Mouse (Mus musculus): ENCODE data around the gene C77080. TPM values are rescaled to one million over a fixed set of nuclear protein-coding genes. Genes with fewer than 3 reads are reported as not detected.
A peak's percentile ranks its signal among the peaks of the same experiment; 100 is the strongest.

C77080 gene
- total RNA-seq, 4 experiments from 2014 or later: 23.9 to 44.8 (median 34.4) TPM

DNA sequence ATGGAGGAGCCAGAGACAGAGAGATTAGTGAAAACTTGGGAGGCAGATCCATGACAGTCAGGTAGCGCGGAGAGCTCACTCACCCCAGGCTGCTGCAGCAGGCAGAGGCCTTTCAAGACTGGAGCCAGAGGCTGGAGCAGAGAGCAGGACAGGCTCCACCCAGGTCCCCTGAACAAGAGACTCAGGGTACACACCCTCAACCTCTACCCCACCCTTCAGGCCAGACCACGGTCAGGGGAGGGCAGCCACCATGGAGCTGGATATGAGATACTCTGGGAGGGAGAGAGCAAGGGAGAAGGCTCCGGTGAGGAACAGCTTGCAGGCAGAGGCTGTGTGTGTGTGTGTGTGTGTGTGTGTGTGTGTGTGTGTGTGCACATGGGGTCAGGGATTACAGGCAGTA, 5.0 kb upstream of the C77080 start:
- DNase-seq: no peak

DNA sequence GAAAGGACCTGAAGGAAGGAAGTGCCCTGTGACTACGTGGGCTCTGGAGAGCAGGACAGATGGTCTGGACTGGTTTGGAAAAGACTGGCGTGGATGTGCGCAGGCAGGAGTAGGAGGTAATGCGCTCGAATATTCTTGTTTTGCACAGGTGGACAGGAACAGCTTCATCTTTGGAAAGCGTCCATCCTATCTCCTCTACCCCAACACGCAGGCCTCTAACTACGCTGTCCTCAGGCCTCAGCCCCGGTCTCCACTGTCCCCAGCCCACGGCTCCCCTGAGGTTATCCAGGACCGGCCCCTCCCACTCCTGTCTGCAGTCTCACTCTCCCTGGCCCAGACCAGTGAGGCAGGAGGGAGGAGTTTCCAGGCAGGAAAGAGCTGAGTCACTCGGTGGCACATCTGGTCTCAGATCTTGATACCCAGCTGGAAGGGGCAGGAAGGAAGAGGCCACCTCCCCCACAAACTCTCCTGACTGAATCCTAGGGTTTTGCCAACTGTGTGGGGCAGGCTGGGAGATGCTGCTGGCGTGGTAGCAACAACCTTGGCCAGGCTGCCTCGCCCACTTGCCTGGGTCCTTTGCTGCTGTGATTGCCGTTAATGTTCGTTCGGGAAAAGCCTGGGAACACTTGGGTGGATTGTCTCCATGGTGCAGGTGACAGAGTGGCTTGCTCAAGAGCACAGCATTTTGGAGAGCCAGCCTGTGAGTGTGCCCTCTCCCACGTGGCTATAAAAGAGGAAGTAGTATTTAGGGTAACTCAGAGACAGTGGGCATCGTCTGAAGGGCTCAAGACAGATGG, 2.2 kb upstream of the C77080 start:
- peak; percentile 70 for DNase-seq

DNA sequence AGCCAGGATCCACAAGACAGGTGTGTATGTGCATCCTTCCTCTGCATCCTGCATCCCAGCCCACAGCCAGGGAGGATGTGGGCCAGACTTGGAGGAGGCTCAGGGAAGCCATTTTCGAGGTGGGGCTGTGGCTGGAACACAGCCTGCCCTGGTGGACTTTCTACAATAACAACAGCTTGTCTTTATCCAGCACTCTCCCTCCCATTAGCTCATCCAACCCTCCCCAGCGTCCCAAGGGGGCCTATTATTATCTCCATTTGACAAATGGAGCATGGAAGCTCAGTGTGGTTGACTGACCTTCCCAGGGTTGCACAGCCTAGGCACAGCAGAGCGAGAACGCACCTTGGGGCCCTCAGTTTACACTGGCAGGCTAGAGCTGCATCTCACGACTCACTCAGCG, 526 bp downstream of the C77080 start:
- DNase-seq: no peak

DNA sequence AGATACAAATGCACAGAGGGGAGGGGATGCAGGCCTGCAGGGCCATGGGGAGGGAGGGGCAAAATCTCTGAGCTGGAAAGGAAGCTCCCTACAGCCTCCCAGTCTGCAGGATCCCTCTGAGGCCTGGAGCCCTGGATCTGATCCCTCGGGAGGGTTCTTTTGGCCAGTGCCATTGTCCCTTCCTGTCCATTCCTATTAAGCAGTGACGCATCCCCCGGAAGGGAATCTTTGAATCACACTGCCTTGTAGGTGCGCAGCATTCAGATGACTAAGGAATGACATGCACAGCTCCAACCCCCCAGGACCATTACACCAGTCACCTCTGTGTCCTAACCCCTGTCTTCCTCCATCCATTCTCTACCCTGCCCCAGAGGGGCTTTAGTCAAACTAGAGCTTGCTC, 2.1 kb downstream of the C77080 start:
- DNase-seq: no peak

DNA sequence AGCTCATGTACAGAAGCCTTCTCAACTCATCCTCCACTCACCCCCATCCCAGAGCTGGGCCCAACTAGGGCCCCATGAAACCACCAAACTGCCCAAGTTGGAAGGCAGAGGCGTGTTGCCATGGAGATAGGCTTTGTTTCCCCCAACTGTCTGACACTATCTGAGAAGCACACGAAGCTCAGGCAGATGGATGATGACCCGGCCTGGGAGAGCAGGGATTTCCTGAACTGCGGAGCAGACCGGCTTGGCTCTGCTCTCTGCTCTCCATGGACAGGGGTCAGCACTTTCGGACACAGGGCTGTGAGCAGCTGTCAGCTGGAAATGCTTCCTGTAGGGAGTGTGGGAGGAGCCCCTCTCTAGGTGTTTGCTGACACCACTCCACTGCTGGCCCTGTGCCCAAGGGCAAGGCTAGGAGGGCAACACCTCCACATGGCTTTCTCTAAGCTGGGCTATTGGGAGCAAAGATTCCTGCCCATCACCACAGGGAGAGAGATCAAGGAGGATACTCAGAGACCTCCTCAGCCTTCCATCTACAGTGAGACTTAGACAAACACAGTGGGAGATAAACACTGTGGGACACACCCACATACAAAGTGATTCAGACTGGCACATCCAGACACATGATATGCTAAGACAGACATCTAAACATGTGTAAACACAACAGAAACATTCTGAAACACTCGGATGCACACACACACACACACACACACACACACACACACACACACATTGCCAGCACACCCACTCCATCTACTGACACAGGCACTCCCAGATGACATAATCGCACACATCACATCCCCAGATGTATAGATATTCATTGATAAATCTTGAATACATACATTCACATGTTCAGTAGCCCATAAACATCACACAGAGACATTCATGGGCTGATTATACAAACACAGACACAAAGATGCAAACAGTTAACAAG, 4.5 kb downstream of the C77080 start:
- no peak for DNase-seq

DNA sequence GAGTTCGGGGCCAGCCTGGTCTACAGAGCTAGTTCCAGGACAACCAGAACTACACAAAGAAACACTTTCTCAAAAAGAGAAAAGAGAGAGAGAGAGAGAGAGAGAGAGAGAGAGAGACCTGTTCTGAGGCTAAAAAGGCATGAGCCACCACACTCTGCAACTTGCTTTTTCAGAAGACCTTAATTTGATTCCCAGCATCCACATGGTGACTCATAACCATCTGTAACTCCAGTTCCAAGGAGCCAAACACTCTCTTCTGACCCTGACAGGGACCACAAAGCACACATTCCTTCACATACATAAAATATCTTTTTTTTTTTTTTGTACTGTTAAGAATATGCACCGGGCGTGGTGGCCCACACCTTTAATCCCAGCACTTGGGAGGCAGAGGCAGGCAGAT, 6.6 kb downstream of the C77080 start:
- no peak for DNase-seq

DNA sequence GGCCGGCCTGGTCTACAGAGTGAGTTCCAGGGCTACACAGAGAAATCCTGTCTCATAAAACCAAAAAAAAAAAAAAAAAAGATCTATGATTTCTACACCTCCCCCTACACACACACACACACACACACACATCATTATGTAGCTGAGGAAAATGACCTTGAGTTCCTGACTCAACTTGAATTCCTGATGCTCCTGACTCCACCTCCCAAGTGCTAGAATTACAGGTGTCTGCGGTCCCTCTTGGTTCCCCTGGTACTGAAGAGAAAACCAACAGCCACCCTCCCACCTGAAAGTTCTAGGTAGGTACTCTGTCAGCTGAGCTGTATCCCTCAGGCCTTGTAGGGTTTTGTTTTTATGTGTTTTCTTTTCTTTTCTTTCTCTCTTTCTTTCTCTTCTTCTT, 8.7 kb downstream of the C77080 start:
- no peak for DNase-seq

DNA sequence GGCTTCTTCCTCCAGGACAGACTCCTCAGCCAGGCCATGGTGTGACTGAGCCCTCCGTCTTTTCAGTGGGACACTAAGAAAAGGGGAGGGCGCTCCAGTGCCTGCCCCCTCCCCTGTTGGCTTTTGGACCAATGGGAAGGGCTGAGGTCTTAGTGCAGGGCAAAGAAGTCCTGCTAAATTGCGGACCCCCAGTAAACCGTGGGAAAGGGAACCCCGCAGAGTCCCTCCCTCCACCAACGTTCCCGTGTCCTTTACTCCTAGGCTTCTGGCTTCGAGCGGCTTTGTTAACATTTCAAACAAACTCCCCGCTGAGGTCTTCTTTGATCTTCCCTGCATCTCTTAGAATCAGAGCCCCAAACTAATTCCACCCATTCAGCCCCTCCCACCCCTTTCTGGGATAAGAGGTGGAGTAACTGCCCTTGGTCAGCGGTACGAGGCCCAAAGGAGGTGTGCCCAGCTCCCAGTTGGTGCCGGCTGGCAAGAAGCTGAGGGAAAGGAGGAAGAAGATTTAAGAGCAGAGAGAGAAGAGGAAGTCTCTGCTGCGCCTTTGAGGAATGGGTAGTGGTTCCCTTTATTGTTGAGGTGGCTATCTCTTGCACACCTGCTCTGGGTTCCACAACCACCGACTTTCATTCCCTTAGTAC, 9.6 kb downstream of the C77080 start:
- DNase-seq: peak; percentile 40

DNA sequence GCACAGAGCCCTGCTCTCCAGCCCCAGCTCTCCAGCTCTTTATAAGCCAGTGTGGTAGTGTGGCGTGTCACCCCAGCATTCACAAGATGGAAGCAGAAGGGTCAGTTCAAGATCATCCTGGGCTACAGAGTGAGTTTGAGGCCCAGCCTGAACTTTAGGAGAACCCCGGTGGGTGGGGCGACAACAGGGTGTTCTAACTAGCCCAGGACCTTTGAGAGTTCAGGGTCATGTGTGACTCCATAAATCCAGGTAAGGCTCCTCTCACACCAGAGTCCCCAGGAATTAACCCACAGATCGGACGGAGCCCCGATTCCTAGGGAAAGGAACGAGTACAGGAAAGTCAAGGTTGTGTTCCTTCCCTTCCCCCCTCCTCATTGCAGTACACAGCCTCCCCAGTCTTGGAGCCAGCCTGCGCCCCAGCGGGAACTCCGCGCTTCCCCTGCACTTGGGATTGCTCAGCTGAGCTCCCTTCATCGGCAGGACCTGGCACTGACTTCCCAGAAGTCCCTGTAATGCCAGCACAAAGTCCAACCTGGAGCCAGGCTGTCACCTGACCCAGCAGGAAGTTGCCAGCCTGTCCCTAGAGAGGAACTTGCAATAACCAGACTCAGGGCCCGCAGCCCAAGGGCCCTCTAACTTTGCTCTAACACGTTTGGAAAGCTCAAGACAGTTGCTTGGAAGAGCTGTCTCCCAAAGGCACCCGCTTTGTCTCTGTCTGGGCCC, 10.3 kb downstream of the C77080 start:
- DNase-seq: peak; percentile 33

DNA sequence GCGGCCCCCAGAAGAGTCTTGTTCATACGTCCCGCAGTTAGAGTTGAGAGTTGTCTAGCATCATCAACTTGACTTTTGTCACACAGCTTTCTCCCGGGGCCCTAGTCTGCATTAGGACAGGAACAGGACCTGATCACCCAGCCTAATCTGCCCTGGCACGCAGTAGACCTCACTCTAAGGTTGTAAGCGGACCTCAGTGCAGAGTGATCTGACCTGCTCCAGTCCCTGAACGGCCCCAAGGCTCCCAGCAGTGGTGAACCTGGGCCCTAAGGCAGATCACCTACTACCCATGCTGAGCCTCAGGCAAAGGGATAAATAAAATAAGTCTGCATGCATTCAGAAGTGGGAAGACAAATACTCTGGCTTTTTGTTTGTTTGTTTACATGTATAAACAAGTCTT, 11.9 kb downstream of the C77080 start:
- no peak for DNase-seq

DNA sequence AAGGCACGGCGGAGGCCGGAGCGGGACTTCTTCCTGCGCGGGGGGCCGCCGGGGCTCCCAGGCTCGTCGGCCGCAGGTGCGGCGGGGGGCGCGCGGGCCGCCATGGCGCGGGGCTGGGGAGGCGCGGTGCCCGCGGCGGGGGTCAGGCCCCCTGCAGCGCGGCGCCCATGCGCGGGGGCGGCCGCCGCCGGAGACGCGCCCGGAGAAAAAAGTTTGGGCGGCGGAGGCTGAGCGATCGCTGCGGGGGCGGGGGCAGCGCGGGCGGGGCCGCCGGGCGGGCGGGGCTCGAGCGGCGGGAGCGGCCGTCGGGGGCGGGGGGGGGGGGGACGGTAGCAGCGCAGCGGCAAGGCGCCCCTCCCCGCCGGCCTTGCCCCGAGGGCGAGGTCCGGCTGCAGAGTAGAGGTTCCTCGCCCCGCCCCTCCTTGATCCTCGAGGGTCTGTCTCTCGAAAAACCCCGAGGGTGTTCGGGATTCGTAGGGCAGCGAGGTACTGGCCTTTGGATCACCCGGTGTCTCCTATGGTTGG, 12.9 kb downstream of the C77080 start:
- DNase-seq: no peak

DNA sequence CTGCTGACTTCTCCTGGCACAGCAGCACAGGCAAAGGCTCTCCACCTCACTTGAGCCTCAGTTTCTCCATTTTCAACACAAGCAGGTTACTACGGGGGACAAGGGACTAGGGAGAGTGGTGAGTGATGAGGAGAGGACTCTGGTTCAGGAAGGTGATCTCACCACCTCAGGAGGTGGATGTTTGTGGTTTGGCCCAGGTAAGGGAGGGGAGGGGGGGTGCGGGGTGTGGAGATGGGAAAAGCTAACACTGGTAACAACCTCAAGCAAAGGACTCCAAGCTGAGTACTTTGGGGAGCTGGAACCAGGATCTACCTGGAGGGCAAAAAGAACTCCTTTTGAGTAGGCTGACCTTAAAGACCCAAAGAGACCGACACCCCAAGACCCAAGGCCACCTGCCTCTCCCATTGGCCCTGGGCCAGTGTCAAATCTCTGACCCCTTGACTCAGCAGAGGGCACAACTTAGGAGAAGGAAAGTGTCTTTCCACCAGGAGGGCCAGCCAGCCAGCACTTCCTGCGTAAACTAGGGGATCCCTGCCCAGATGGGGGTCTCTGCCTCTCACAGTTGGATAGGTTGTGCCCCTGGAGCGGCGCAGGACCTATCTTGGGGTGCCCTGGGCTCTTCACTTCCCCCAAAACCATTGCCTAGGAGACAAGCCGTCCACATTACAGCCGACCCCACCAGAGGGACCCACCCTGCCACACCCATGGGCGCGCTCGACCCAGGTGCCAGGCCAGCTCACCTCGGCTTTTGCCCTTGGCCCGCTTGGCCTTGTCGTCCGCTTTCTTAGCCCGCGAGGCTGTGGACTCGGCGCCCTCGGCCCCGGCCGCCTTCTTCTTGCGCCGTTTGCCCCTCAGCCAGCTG, 13.6 kb downstream of the C77080 start:
- no peak for DNase-seq

DNA sequence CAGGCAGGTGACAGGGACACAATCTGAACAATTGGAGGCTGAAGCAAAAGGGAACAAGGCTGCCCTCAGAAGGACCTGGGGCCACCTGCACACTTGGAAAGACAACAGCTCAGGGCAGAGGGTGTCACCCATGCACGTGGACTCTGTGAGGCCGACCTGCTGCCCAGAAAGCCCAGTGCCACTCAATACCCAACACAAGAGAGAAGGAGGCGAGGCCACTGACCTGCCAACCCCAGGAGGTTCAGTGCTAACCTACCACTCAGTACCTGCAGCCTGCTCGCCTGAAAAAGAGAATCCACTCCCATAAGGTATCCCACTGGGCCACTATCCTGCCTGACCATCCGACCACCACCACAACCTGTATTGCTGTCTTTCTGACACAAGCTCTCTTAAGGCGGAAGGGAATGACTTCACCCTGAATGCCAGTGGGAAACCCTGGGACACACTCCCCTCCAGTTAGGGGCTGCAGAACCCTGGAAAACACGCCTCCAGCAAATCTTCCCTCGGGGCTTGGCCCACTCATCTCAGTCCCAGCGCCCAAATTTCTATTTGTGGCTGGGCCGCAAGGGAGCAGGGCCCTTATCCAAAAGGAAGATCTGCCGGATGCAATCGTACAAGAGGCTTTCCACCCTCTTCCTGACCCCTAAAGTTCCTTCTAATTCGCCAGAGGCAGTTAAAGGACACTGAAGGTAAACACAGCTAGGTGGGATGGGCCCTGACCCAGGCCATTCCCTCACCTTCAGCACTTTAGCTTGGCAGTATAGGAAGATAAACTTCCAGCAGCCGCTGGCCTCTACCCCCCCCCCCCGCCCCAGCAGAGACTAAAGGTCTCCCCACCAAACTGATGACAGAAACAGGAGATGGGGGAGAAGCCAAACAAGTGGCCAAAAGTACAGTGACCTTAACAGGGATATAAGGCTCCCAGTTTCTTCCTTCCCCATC, 14.6 kb downstream of the C77080 start:
- no peak for DNase-seq

DNA sequence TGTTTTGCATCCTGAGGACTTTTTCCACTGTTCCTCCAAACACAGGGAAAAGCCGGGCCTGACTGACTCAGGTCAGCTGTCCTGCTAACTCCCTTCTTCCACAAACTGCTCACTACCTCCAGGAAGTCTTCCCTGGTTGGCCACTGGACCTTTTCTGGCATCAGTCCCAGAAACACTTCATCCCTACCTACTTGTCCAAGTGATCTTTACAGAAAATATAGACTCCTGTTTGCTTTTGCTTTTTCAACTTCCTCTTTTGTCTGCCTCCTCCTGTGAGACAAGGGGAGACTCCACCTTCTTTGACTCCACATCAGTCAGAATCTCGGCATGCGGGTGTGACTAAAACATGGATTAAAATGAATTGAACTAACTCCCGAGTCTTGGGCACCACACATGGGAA, 16.4 kb downstream of the C77080 start:
- DNase-seq: no peak

DNA sequence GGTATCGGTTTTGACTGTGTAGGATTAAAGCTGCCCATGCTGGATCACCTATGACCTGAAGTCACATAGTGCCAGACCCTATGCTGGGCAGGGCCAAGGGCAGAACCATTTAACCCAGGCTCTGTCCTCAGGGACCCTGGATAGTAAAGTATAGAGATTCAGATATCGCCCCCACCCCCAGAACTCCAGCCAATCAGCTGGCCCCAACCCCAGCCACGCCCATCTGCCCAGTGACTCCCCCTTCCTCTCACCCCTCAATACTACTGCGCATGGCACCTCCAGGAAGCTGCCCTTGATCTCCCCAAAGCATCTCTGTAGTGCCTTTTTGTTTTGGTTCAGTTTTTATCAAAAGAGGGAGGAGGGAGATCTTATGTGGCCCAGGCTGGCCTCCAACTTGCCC, 18.4 kb downstream of the C77080 start:
- DNase-seq: no peak

DNA sequence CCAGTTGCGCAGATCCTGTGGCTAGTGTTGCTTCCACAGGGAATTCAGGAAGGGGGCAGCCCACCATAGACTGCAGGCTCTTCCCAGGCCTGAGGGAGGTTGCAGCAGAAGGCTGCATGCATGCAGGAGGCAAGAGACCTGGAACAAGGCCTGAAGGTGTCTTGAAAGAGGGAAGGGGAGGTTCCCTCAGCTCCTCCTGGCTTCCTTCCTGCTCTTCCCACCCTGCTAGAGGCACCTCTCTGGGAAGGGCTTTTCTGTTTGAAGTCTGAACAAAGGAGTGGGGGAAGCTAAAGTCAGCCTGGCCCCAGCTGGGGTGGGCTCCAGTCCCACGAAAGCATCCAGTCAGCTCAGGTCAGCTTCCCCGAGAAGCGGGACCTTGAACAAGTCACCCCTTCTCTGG, 18.9 kb downstream of the C77080 start:
- no peak for DNase-seq

DNA sequence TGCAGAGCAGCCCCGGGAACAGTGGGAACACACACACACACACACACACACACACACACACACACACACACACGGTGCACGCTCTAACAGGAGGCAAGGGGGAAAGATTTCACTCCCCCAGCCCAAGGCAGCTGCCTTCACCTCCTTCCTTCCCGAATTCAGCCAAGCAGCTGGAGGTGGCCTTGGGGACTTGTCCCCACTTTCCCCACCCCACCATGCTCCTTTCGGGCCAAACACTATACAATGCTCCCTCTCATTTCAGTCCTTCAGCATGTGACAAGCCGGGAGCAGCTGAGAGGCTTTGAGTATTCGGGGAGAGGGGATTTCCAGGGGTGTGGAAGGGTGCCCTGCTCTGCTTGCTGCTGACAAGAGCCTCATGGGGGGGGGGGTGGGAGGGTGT, 19.3 kb downstream of the C77080 start:
- DNase-seq: no peak

DNA sequence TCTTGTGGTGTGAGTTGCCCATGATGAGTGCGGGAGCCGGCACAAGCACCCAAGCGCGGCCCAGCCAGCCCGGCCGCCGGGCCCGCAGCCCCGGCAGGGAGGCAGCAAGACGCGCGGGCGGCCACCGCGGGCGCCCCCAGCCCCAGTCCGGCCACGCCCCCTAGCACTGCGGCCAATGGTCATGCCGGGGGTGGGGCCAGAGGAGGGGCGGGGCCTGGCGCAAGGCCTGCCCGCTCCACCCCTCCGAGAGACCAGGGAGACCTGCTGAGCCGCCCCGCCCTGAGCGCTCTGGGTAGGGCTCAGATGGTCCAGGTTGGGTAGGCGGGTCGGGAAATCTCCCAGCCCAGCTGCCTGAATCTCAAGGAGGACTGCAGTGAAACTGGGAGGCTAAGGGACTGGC, 22.1 kb downstream of the C77080 start:
- no peak for DNase-seq

DNA sequence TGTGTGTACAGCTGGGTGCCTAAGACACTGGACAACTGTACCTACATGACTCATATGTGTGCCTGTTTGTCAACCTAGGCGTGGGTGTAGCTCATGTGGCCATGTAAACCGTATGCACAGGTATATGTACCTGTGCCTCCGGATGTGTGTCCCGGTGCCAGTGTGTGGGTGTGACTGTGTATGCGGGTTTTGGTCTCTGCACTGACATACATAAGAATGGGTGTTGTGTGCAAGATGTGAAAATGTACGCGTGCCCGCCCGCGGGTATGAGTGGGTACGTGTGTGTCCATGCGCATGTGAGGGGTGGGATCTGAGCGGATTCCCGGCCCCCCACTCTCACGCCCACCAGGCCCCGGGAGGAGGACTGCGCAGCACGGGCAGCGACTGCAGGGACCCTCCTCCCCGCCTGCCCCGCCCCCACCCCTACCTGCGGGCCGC, 22.6 kb downstream of the C77080 start:
- DNase-seq: no peak

DNA sequence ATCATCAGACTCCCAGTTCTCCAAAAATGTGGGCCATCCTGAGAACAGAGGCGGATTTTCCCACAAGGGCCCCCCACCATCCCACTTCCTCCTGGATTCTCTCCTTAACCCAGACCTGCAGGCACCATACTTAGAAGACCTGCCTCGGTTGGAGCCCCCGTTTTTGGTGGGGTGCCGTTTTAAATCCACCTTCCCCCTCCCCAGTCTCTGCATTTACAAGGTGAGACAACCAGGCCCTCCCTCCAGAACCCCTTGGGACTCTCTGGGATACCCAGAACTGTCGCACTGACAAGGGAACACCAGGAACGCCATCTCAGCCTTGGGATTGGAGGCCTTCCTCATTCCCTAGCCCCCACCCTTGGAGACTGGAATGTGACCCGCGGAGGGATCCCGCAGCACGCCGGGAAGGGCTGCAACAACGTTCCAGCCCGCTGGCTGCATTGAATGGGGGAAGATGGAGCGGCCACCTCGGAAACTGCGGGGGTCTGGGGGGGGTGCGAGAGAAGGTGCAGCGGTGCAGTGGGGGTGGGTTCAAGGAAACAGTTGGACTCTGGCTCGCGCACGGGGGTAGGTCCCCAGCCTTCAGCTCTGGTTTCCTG, 23.3 kb downstream of the C77080 start:
- DNase-seq: no peak
